Mouse (Mus musculus) forebrain, postnatal 0 days (tissue): ENCODE measurements around the gene Fn3k. TPM values are rescaled to one million over a fixed set of nuclear protein-coding genes. Genes with fewer than 3 reads are reported as not detected.
A peak's percentile ranks its signal among the peaks of the same experiment; 100 is the strongest.

Experiments used
- ATAC-seq: fragments of 200-750 bp; cut with Nextera tagmentation; 2 replicates; pipeline ENCODE4 v1.8.0; 2017; ENCODE audit warnings: mild to moderate bottlenecking, moderate library complexity
- DNase-seq: peaks from one replicate; pipeline ENCODE4 v3.0.0-alpha.2; 2015
- H3K27ac ChIP-seq: fragments of 300-500 bp; sonication (generic); 2 replicates; pipeline ENCODE4 v1.5.1; 2014; ENCODE audit warnings: low read depth, mild to moderate bottlenecking, antibody characterized with exemption, low read length, moderate library complexity, mixed read lengths
- H3K27me3 ChIP-seq: fragments of 300-500 bp; sonication (generic); 2 replicates; pipeline ENCODE4 v1.6.1; 2014; ENCODE audit warnings: mild to moderate bottlenecking, low read length, mixed read lengths; ENCODE audit not compliant: insufficient read depth
- H3K36me3 ChIP-seq: fragments of 300-500 bp; sonication (generic); 2 replicates; pipeline ENCODE4 v1.6.1; 2014; ENCODE audit warnings: mild to moderate bottlenecking, moderate library complexity; ENCODE audit not compliant: insufficient read depth
- H3K4me1 ChIP-seq: fragments of 300-500 bp; sonication (generic); 2 replicates; pipeline ENCODE4 v1.6.1; 2014; ENCODE audit warnings: antibody characterized with exemption; ENCODE audit not compliant: insufficient read depth
- H3K4me2 ChIP-seq: fragments of 300-500 bp; sonication (generic); 2 replicates; pipeline ENCODE4 v1.6.1; 2014; ENCODE audit warnings: low read depth, mild to moderate bottlenecking, moderate library complexity
- H3K4me3 ChIP-seq: fragments of 300-500 bp; sonication (generic); 2 replicates; pipeline ENCODE4 v1.5.1; 2014; ENCODE audit warnings: low read depth, low read length, mixed read lengths
- H3K9ac ChIP-seq: fragments of 300-500 bp; sonication (generic); 2 replicates; pipeline ENCODE4 v1.6.1; 2014; ENCODE audit warnings: mild to moderate bottlenecking
- H3K9me3 ChIP-seq: fragments of 300-500 bp; sonication (generic); 2 replicates; pipeline ENCODE4 v1.6.1; 2016; ENCODE audit warnings: low read length
- CTCF ChIP-seq: sonication (generic); IDR thresholded peaks from 2 replicates; pipeline ENCODE4 v1.5.1; 2016; ENCODE audit warnings: antibody characterized with exemption, control low read depth, low read depth
- WGBS: fragments of 180-500 bp; shearing (Covaris S2); extraction: QIAGEN DNeasy Blood & Tissue Kit; methylation state at CpG from one replicate; pipeline ENCODE4 v1.1.7; 2014; 5-methylcytosine and 5-hydroxymethylcytosine counted together
- polyA plus RNA-seq: library from polyadenylated mRNA; unstranded; fragments of >200 nt; fragmentation: Nextera tagmentation; extraction: Ambion mirVana; gene quantifications from 2 replicates; pipeline ENCODE4 v1.2.1, GENCODE M21; 2015
- total RNA-seq: library from RNA; depleted of rRNA; stranded (reverse); fragments of >200 nt; gene quantifications from 2 replicates; pipeline ENCODE4 v1.2.3, GENCODE M21; 2014; rRNA removed

Fn3k gene
- 2.9 and 3.3 TPM in 2 replicates for total RNA-seq
- 2.8 and 3.1 TPM in 2 replicates for polyA plus RNA-seq

DNA sequence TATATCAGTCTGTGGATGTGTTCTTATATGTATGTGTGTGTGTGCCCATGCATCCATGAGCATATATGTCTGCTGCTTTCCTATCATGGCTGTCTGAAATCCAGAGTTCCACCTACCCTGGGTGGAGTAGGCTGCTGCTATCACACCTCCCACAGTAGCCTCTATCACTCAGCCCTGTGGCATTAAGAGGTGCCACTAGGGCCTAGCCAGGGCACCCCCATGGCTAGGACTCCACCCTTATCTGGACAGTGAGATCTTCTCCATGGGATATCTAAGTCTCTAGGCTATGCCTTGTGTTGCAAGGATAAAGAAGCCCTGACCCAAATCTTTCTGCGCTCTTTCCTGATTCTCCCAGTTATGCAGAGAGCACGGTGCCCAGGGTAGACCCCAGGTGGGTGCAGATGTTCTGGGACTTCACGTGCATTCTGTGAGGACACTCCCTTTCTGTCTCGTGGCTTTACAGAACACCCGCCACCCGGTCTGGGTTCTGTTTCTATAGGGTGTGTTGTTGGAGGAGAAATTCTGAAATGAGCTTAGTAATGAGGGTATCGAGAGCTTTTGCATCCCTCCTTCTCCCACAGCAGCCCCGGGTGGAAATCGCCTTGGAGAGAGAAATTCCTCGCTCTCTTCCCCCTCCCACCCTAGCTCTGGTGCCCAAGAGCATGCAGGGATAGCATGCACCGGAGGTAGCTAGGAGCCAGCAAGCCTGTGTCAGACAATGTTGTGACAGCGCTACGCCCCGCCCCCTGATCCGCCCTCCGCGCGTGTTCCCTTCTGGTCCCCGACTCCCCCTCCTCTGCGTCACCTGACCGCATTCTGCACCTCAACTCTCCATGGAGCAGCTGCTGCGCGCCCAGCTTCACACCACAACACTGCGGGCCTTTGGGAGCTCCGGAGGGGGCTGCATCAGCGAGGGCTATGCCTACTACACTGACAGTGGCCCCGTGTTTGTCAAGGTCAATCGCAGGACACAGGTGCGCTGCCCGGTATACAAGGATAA lies at the start of gene Fn3k:
Fn3k (plus strand) TSS at position 758 of the 1,000 bp plus-strand sequence.
- peaks cover 11% of the 10 kb centered on the region; the same call in 1 of the 2 replicates for H3K36me3 ChIP-seq
- DNase-seq (peak; percentile 89), ATAC-seq (peak; percentile 99)
- H3K27me3 ChIP-seq, result no peaks in the 10 kb centered on the region
- H3K4me3 ChIP-seq, result peak within 1 kb of the TSS; percentile 32
- 4% methylated on average over 30 of the region's 30 CpGs for WGBS
- H3K9me3 ChIP-seq, result no peaks in the 10 kb centered on the region
- peaks cover 8% of the 10 kb centered on the region; the same call in 1 of the 2 replicates for H3K4me1 ChIP-seq
- H3K9ac ChIP-seq, result peak within 1 kb of the TSS; percentile 56
- no peak for TF ChIP-seq CTCF
- H3K27ac ChIP-seq, result peak within 1 kb of the TSS; percentile 79
- H3K4me2 ChIP-seq, result peak within 1 kb of the TSS; percentile 75

DNA sequence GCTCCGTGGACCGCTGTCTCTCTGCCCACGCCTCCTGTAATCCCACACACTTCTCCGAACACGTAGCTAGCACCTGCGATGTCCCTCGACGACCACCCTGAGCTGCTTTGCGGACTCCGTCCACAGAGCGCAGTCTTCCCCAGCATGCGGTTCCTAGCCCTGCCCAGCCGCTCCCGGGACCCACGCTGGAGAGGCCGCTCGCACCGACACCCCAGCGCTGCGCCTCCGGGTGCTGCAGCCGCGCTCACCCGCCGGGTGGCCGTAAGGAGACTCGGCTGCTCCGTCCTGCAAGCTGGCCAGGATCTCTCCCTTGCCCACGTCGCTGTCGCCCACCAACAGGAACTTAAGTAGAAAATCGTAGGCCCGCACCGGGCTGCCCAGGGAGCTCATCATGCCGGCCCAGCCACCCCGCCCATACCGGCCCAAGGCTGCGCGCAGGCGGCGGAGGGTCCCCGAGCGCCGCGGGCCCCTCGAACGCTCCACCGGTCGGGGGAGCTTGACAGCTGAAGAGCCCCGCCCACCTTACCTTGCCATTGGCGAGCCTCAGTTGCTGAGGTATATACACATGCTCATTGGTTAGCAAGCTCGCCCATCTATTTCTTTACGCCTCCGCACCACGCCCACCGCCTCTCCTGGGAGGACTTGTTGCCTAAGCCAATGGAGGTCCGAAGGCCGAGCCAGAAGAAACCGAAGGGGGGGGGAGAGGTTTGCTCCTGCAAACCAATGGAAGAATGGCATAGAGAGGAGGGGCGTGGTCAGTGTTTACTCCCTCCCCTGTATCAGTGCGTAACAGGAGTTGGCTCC lies 46.8 kb upstream of the Fn3k start, which contains the start of gene Rab40b:
Rab40b (minus strand) TSS at position 502 of the 804 bp plus-strand sequence.
- peak; percentile 98 for ATAC-seq
- DNase-seq, result peak; percentile 96

DNA sequence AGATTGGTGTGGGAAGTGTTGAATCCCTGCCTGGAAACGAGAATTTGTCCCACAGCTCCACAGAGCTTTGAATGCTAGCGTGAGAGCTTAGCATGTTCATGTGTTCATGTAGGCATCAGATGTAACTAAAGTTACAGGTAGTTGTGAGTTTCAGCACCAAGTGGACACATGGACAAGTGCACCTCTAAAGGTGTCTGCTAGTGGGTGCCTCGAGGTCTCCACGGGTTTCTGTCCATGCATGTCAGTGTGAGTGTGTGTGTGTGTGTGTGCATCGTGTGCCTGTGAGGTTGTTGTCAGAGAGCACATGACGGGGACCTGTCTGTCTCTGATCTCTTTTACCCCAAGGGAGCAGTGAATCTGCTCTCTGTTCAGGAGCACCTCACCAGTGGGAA lies 46.2 kb upstream of the Fn3k start:
- Histone ChIP-seq H3K27ac (no peak overlapping the region), H3K9me3 (no peaks in the 10 kb centered on the region), H3K36me3 (no peaks in the 10 kb centered on the region), H3K4me1 (peaks cover 10% of the 10 kb centered on the region), H3K4me3 (peak overlapping the region; percentile 72), H3K4me2 (peak overlapping the region; percentile 90), H3K27me3 (no peaks in the 10 kb centered on the region), H3K9ac (no peak overlapping the region)
- ATAC-seq, result no peak
- no peak for TF ChIP-seq CTCF
- DNase-seq, result no peak
- WGBS, result 13% methylated on average over 6 of the region's 6 CpGs

More for the DNA sequence above, 46.8 kb upstream of the Fn3k start, which contains the start of gene Rab40b:
- Histone ChIP-seq H3K4me3 (peak within 1 kb of the TSS; percentile 72), H3K27ac (peak within 1 kb of the TSS; percentile 57), H3K27me3 (no peaks in the 10 kb centered on the region), H3K9me3 (no peaks in the 10 kb centered on the region), H3K9ac (peak within 1 kb of the TSS; percentile 65), H3K4me2 (peak within 1 kb of the TSS; percentile 90), H3K4me1 (peaks cover 10% of the 10 kb centered on the region), H3K36me3 (no peaks in the 10 kb centered on the region)
- WGBS, result 2% methylated on average over 61 of the region's 61 CpGs
- 0 out of 2 replicates have a peak, but pooled peaks have one; percentile 21 for TF ChIP-seq CTCF

DNA sequence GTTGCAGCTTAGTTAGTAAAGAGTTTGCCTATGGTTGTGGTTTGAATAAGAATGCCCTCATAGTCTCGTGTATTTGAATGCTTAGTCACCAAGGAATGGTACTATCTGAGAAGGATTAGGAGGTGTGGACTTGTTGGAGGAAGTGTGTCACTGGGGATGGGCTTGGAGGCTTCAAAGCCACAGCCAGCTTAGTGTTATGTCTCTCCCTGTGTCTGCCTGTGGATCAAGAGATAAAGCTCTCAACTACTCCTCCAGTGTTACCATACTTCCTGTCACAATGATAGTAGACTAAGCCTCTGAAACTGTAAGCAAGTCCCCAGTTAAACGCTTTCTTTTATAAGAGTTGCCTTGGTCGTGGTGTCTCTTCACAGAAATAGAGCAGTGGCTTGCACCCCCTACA lies 43.9 kb upstream of the Fn3k start:
- Histone ChIP-seq H3K9me3 (no peaks in the 10 kb centered on the region), H3K9ac (no peak overlapping the region), H3K4me2 (no peak overlapping the region), H3K27ac (no peak overlapping the region), H3K36me3 (no peaks in the 10 kb centered on the region), H3K4me3 (no peak overlapping the region), H3K27me3 (no peaks in the 10 kb centered on the region), H3K4me1 (peaks cover 10% of the 10 kb centered on the region)
- TF ChIP-seq CTCF, result no peak
- no peak for DNase-seq
- 56% methylated on average over 3 of the region's 3 CpGs for WGBS
- no peak for ATAC-seq

DNA sequence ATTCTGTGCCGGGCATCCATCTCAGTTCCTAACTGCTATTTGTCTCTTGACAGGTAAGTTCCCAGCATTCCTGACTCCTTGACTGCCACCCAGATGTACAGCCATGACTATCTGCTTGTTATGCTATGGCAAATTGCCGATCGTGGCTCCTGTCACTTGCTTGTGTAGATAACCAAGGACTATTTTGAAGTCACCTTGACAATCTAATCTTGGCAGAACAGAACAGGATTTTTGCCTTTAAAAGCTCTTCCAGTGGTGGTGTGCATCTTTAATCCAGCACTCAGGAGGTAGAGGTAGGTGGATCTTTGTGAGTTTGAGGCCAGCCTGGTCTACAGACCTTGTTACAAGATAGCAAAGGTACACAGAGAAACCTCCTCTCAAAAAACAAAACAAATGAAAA lies 42.3 kb upstream of the Fn3k start:
- ATAC-seq, result no peak
- no peak for TF ChIP-seq CTCF
- Histone ChIP-seq H3K4me3 (no peak overlapping the region), H3K4me2 (no peak overlapping the region), H3K36me3 (no peaks in the 10 kb centered on the region), H3K9ac (no peak overlapping the region), H3K4me1 (peaks cover 1% of the 10 kb centered on the region; the same call in 1 of the 2 replicates), H3K27ac (no peak overlapping the region), H3K9me3 (no peaks in the 10 kb centered on the region), H3K27me3 (no peaks in the 10 kb centered on the region)
- 93% methylated on average over 3 of the region's 3 CpGs for WGBS
- DNase-seq, result no peak

DNA sequence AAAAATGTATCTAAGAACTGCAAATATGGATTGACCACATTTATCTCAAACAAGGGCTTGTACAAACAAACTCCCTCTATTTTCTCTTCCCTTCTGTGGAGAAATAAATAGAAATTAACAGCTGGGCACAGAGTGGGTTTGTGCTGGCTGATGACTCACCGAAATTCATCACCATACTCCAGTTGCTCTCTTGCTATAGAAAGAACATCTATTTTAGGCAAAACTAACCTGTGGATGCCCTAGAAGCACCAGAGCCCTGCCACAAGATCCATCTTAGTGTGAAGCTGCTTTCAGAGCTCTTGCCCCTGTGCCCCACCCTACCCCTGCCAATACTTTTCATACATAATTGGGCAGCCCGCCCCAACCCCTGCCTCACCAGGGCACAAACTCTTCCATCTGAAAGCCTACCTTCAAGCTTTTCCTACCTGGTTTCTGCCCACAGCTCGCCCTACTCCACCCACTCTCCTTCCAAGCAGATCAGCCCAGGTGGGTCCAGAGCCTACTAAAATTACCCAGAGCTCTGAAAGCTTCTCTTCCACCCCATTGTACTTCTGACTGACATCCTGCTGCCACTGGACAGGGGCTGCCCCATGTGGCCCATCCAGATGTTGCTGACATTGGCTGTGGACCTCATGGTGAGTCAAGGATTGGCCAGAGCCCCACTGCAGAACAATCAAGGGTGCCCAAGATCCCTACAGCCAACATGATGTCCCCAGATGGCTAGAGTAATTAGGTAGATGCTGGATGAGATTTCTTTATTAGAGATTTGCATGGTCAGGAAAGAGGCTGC lies 27.2 kb upstream of the Fn3k start:
- no peak overlapping the region for H3K27ac ChIP-seq
- no peaks in the 10 kb centered on the region for H3K9me3 ChIP-seq
- ATAC-seq, result no peak
- no peaks in the 10 kb centered on the region for H3K27me3 ChIP-seq
- H3K4me3 ChIP-seq, result no peak overlapping the region
- H3K4me2 ChIP-seq, result no peak overlapping the region
- H3K4me1 ChIP-seq, result no peaks in the 10 kb centered on the region
- WGBS, result 71% methylated on average over 3 of the region's 3 CpGs
- H3K9ac ChIP-seq, result no peak overlapping the region
- no peaks in the 10 kb centered on the region for H3K36me3 ChIP-seq
- no peak for DNase-seq
- TF ChIP-seq CTCF, result no peak
